Mouse (Mus musculus) forebrain, embryonic 16.5 days (tissue): ENCODE measurements around the gene Phc3. TPM values are rescaled to one million over a fixed set of nuclear protein-coding genes. Genes with fewer than 3 reads are reported as not detected.

ENCODE experiments used
- ATAC-seq: fragments of 200-750 bp; cut with Nextera tagmentation; 2 replicates; pipeline ENCODE4 v1.8.0; 2017; ENCODE audit warnings: mild to moderate bottlenecking, moderate library complexity
- H3K27ac ChIP-seq: fragments of 300-500 bp; sonication (generic); 2 replicates; pipeline ENCODE4 v1.5.1; 2014; ENCODE audit warnings: low read length, control low read depth
- H3K27me3 ChIP-seq: fragments of 300-500 bp; sonication (generic); replicated peaks from 2 replicates; pipeline ENCODE4 v1.6.1; 2014; ENCODE audit warnings: low read length; ENCODE audit not compliant: control insufficient read depth, insufficient read depth
- H3K36me3 ChIP-seq: fragments of 300-500 bp; sonication (generic); 2 replicates; pipeline ENCODE4 v1.6.1; 2014; ENCODE audit not compliant: control insufficient read depth, insufficient read depth
- H3K4me1 ChIP-seq: fragments of 300-500 bp; sonication (generic); replicated peaks from 2 replicates; pipeline ENCODE4 v1.6.1; 2014; ENCODE audit warnings: low read length; ENCODE audit not compliant: control insufficient read depth, insufficient read depth
- H3K4me2 ChIP-seq: fragments of 300-500 bp; sonication (generic); 2 replicates; pipeline ENCODE4 v1.6.1; 2014; ENCODE audit warnings: mild to moderate bottlenecking, low read length, control low read depth
- H3K4me3 ChIP-seq: fragments of 300-500 bp; sonication (generic); replicated peaks from 2 replicates; pipeline ENCODE4 v1.5.1; 2014; ENCODE audit warnings: mild to moderate bottlenecking, low read length, control low read depth
- H3K9ac ChIP-seq: fragments of 300-500 bp; sonication (generic); replicated peaks from 2 replicates; pipeline ENCODE4 v1.6.1; 2014; ENCODE audit warnings: low read depth, low read length, control low read depth
- H3K9me3 ChIP-seq: fragments of 300-500 bp; sonication (generic); 2 replicates; pipeline ENCODE4 v1.6.1; 2016; ENCODE audit warnings: low read length; ENCODE audit not compliant: control insufficient read depth
- WGBS: fragments of 180-500 bp; shearing (Covaris S2); extraction: QIAGEN DNeasy Blood & Tissue Kit; methylation state at CpG from one replicate; pipeline ENCODE4 v1.1.7; 2014; 5-methylcytosine and 5-hydroxymethylcytosine counted together
- polyA plus RNA-seq: library from polyadenylated mRNA; unstranded; fragments of >200 nt; fragmentation: Nextera tagmentation; extraction: Ambion mirVana; gene quantifications from 2 replicates; pipeline ENCODE4 v1.2.1, GENCODE M21; 2015

Phc3 gene
- polyA plus RNA-seq, 1 experiment from 2014 or later: 8.5 TPM

- 96% methylated on average over 1 of the region's 1 CpGs for WGBS
- Histone ChIP-seq H3K4me1 (no peaks in the 10 kb centered on the region), H3K9ac (no peak overlapping the region), H3K4me2 (no peak overlapping the region), H3K27ac (no peak overlapping the region), H3K27me3 (no peaks in the 10 kb centered on the region), H3K36me3 (peaks cover 24% of the 10 kb centered on the region), H3K4me3 (no peak overlapping the region), H3K9me3 (no peaks in the 10 kb centered on the region)
- ATAC-seq: no peak
These were observed 64.6 kb downstream of the Phc3 start for GRCm38 (mm10) chr3:30904658-30905057.

- Histone ChIP-seq H3K4me3 (no peak overlapping the region), H3K4me1 (no peaks in the 10 kb centered on the region), H3K27me3 (no peaks in the 10 kb centered on the region), H3K9me3 (no peaks in the 10 kb centered on the region), H3K27ac (no peak overlapping the region), H3K36me3 (peaks cover 14% of the 10 kb centered on the region; the same call in 1 of the 2 replicates), H3K9ac (no peak overlapping the region), H3K4me2 (no peak overlapping the region)
- WGBS: 95% methylated on average over 8 of the region's 8 CpGs
- no peak for ATAC-seq
These were observed 69.8 kb downstream of the Phc3 start for GRCm38 (mm10) chr3:30899407-30899806.

- no peak for ATAC-seq
- peaks cover 14% of the 10 kb centered on the region; the same call in 1 of the 2 replicates for H3K36me3 ChIP-seq
- no peaks in the 10 kb centered on the region for H3K9me3 ChIP-seq
- no peak overlapping the region for H3K9ac ChIP-seq
- H3K4me2 ChIP-seq: no peak overlapping the region
- no peaks in the 10 kb centered on the region for H3K4me1 ChIP-seq
- H3K27me3 ChIP-seq: no peaks in the 10 kb centered on the region
- WGBS: 73% methylated on average over 5 of the region's 5 CpGs
- H3K27ac ChIP-seq: no peak overlapping the region
- H3K4me3 ChIP-seq: no peak overlapping the region
These were observed 72.5 kb downstream of the Phc3 start for GRCm38 (mm10) chr3:30896721-30897120.

- H3K4me2 ChIP-seq: no peak overlapping the region
- ATAC-seq: no peak
- H3K36me3 ChIP-seq: 0 out of 2 replicates have a peak, but pooled peaks cover 2% of the 10 kb centered on the region
- H3K4me3 ChIP-seq: no peak overlapping the region
- no peak overlapping the region for H3K27ac ChIP-seq
- no peaks in the 10 kb centered on the region for H3K4me1 ChIP-seq
- H3K27me3 ChIP-seq: no peaks in the 10 kb centered on the region
- H3K9me3 ChIP-seq: no peaks in the 10 kb centered on the region
- WGBS: 4% methylated on average over 1 of the region's 1 CpGs
- no peak overlapping the region for H3K9ac ChIP-seq
These were observed 80.2 kb downstream of the Phc3 start for GRCm38 (mm10) chr3:30889014-30889413.

GRCm38 (mm10) chr3:30887449-30887848 lies 81.8 kb downstream of the Phc3 start:
- 82% methylated on average over 3 of the region's 3 CpGs for WGBS
- H3K9me3 ChIP-seq: no peaks in the 10 kb centered on the region
- no peak overlapping the region for H3K4me2 ChIP-seq
- 0 out of 2 replicates have a peak, but pooled peaks cover 2% of the 10 kb centered on the region for H3K36me3 ChIP-seq
- no peak overlapping the region for H3K9ac ChIP-seq
- no peak for ATAC-seq
- no peak overlapping the region for H3K27ac ChIP-seq
- no peaks in the 10 kb centered on the region for H3K4me1 ChIP-seq
- no peaks in the 10 kb centered on the region for H3K27me3 ChIP-seq
- no peak overlapping the region for H3K4me3 ChIP-seq

- Histone ChIP-seq H3K27me3 (no peaks in the 10 kb centered on the region), H3K4me3 (no peak overlapping the region), H3K9me3 (no peaks in the 10 kb centered on the region), H3K4me2 (no peak overlapping the region), H3K4me1 (no peaks in the 10 kb centered on the region), H3K27ac (no peak overlapping the region), H3K36me3 (no peaks in the 10 kb centered on the region), H3K9ac (no peak overlapping the region)
- ATAC-seq: no peak
- WGBS: 93% methylated on average over 6 of the region's 6 CpGs
These were observed 92.5 kb downstream of the Phc3 start for GRCm38 (mm10) chr3:30876709-30877108.

- no peak overlapping the region for H3K4me3 ChIP-seq
- no peak overlapping the region for H3K27ac ChIP-seq
- no peaks in the 10 kb centered on the region for H3K36me3 ChIP-seq
- WGBS: 82% methylated on average over 1 of the region's 1 CpGs
- no peaks in the 10 kb centered on the region for H3K4me1 ChIP-seq
- no peak for ATAC-seq
- no peak overlapping the region for H3K9ac ChIP-seq
- H3K27me3 ChIP-seq: no peaks in the 10 kb centered on the region
- no peak overlapping the region for H3K4me2 ChIP-seq
- H3K9me3 ChIP-seq: no peaks in the 10 kb centered on the region
These were observed 99.2 kb downstream of the Phc3 start for GRCm38 (mm10) chr3:30869995-30870394.

- no peak overlapping the region for H3K9ac ChIP-seq
- no peak overlapping the region for H3K4me3 ChIP-seq
- no peaks in the 10 kb centered on the region for H3K9me3 ChIP-seq
- no peaks in the 10 kb centered on the region for H3K4me1 ChIP-seq
- H3K4me2 ChIP-seq: no peak overlapping the region
- no peak overlapping the region for H3K27ac ChIP-seq
- ATAC-seq: no peak
- 71% methylated on average over 5 of the region's 5 CpGs for WGBS
- H3K27me3 ChIP-seq: no peaks in the 10 kb centered on the region
- no peaks in the 10 kb centered on the region for H3K36me3 ChIP-seq
These were observed 100.6 kb downstream of the Phc3 start for GRCm38 (mm10) chr3:30868625-30869024.

- Histone ChIP-seq H3K27ac (no peak overlapping the region), H3K27me3 (no peaks in the 10 kb centered on the region), H3K36me3 (no peaks in the 10 kb centered on the region), H3K9me3 (no peaks in the 10 kb centered on the region), H3K4me1 (no peaks in the 10 kb centered on the region), H3K9ac (no peak overlapping the region), H3K4me2 (no peak overlapping the region), H3K4me3 (no peak overlapping the region)
- no peak for ATAC-seq
- 81% methylated on average over 5 of the region's 5 CpGs for WGBS
These were observed 101.0 kb downstream of the Phc3 start for GRCm38 (mm10) chr3:30868176-30868575.

- no peaks in the 10 kb centered on the region for H3K9me3 ChIP-seq
- 94% methylated on average over 1 of the region's 1 CpGs for WGBS
- no peak overlapping the region for H3K9ac ChIP-seq
- no peaks in the 10 kb centered on the region for H3K4me1 ChIP-seq
- H3K4me2 ChIP-seq: no peak overlapping the region
- no peaks in the 10 kb centered on the region for H3K36me3 ChIP-seq
- H3K27ac ChIP-seq: no peak overlapping the region
- no peaks in the 10 kb centered on the region for H3K27me3 ChIP-seq
- no peak overlapping the region for H3K4me3 ChIP-seq
- ATAC-seq: no peak
These were observed 104.6 kb downstream of the Phc3 start for GRCm38 (mm10) chr3:30864640-30865039.
